Mouse (Mus musculus) limb, embryonic 14.5 days (tissue): ENCODE data around the gene Nalcn. TPM values are rescaled to one million over a fixed set of nuclear protein-coding genes. Genes with fewer than 3 reads are reported as not detected.

Experiments
- ATAC-seq: fragments of 200-750 bp; cut with Nextera tagmentation; 2 replicates; pipeline ENCODE4 v1.8.0; 2017; ENCODE audit warnings: low read depth, moderate number of reproducible peaks, moderate TSS enrichment; ENCODE audit not compliant: low FRiP score
- DNase-seq: peaks from one replicate; pipeline ENCODE4 v3.0.0-alpha.2; 2015; ENCODE audit warnings: low spot score
- H3K27ac ChIP-seq: fragments of 300-500 bp; sonication (generic); replicated peaks from 2 replicates; pipeline ENCODE4 v1.5.1; 2014; ENCODE audit warnings: low read depth, mild to moderate bottlenecking, low read length, moderate library complexity, mixed read lengths
- H3K27me3 ChIP-seq: fragments of 300-500 bp; sonication (generic); 2 replicates; pipeline ENCODE4 v1.6.1; 2014; ENCODE audit warnings: low read length, mixed read lengths; ENCODE audit not compliant: control insufficient read depth, insufficient read depth
- H3K36me3 ChIP-seq: fragments of 300-500 bp; sonication (generic); 2 replicates; pipeline ENCODE4 v1.6.1; 2014; ENCODE audit warnings: mild to moderate bottlenecking, low read length, moderate library complexity, mixed read lengths; ENCODE audit not compliant: control insufficient read depth, insufficient read depth
- H3K4me1 ChIP-seq: fragments of 300-500 bp; sonication (generic); 2 replicates; pipeline ENCODE4 v1.6.1; 2014; ENCODE audit warnings: antibody characterized with exemption, low read length, mixed read lengths; ENCODE audit not compliant: control insufficient read depth, insufficient read depth
- H3K4me2 ChIP-seq: fragments of 300-500 bp; sonication (generic); replicated peaks from 2 replicates; pipeline ENCODE4 v1.6.1; 2014; ENCODE audit warnings: low read depth, mild to moderate bottlenecking, low read length, moderate library complexity; ENCODE audit not compliant: severe bottlenecking
- H3K4me3 ChIP-seq: fragments of 300-500 bp; sonication (generic); replicated peaks from 2 replicates; pipeline ENCODE4 v1.5.1; 2014; ENCODE audit warnings: low read length
- H3K9ac ChIP-seq: fragments of 300-500 bp; sonication (generic); 2 replicates; pipeline ENCODE4 v1.6.1; 2014; ENCODE audit warnings: mild to moderate bottlenecking, low read depth, low read length, moderate library complexity; ENCODE audit not compliant: severe bottlenecking
- H3K9me3 ChIP-seq: fragments of 300-500 bp; sonication (generic); 2 replicates; pipeline ENCODE4 v1.6.1; 2016; ENCODE audit warnings: low read length; ENCODE audit not compliant: control insufficient read depth
- POLR2A ChIP-seq: fragments of 200-500 bp; IDR thresholded peaks from 2 replicates; pipeline ENCODE4 v1.8.0; 2012; ENCODE audit warnings: inconsistent platforms, mild to moderate bottlenecking, moderate library complexity, borderline replicate concordance; ENCODE audit not compliant: insufficient read depth, insufficient read length; ENCODE audit errors: extremely low read depth
- WGBS: fragments of 180-500 bp; shearing (Covaris S2); extraction: QIAGEN DNeasy Blood & Tissue Kit; methylation state at CpG from one replicate; pipeline ENCODE4 v1.1.7; 2014; 5-methylcytosine and 5-hydroxymethylcytosine counted together
- polyA plus RNA-seq, 2 experiments: library from polyadenylated mRNA; depleted of rRNA in 1 of 2; stranded (reverse) in 1 of 2; unstranded in 1 of 2; fragments of >200 nt; fragmentation: Nextera tagmentation in 1 of 2; extraction: Ambion mirVana in 1 of 2; gene quantifications; 2 replicates each; pipeline versions ENCODE4 v1.2.1 to v1.2.3; 2012 to 2014

Nalcn gene
- polyA plus RNA-seq, 2 experiments, result 0.87 to 0.95 TPM

DNA sequence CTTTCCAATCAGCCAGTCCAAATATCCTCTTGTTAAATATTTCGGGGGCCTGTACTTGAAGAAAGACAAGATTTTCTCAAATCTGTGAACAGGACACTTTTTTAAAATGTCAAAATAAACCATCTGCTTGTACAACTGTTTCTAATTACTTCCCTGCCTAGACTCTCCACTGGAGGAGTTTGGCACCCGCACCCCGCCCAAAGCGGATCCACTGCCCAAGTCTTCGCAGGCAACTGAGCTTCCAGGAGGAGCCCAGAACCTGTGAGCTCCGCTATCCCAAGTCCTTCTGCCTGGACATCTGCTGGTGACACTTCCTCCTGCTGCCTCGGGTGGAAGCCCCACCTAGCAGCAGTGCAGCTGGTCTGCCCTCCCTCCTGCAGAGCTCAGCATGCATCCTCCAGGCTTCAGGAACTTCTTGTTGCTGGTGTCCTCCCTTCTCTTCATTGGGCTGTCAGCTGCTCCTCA is 33.0 kb upstream of the Nalcn start, which contains the start of gene Itgbl1:
Gene Itgbl1 (plus strand): TSS at position 51 of the 465 bp plus-strand sequence.
- no peaks in the 10 kb centered on the region for H3K9me3 ChIP-seq
- no peaks in the 10 kb centered on the region for H3K36me3 ChIP-seq
- peaks cover 6% of the 10 kb centered on the region; the same call in 1 of the 2 replicates for H3K4me1 ChIP-seq
- H3K4me2 ChIP-seq, result no peak within 1 kb of the TSS
- ATAC-seq, result no peak
- no peak within 1 kb of the TSS for H3K9ac ChIP-seq
- WGBS, result 16% methylated on average over 7 of the region's 7 CpGs
- H3K27me3 ChIP-seq, result no peaks in the 10 kb centered on the region
- H3K27ac ChIP-seq, result no peak within 1 kb of the TSS
- no peak within 1 kb of the TSS for H3K4me3 ChIP-seq
- no peak for TF ChIP-seq POLR2A
- DNase-seq, result no peak

DNA sequence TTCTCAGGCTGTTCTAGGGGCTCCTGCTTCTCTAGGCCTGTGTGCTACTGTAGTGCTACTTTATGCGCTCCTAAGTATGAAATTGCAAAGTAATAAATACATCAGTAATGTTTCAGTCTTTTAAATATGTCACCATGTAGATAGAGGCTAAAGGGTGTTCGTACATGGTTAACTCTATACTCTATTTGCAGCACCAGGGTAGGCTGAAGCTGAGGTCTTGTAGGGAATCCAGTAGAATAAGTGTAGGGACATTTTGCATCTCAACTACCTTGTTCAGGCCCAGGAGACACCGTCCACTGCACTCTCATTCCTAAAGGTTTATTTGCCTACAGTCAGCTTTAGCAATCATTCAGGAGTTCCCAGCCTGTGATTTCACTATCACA is 227 bp upstream of the Nalcn start:
- H3K4me2 ChIP-seq, result peak overlapping the region; percentile 76
- no peak overlapping the region for H3K27ac ChIP-seq
- no peaks in the 10 kb centered on the region for H3K9me3 ChIP-seq
- DNase-seq, result no peak
- no peaks in the 10 kb centered on the region for H3K4me1 ChIP-seq
- peak overlapping the region; percentile 45 for H3K4me3 ChIP-seq
- WGBS, result 57% methylated on average over 3 of the region's 3 CpGs
- H3K9ac ChIP-seq, result peak overlapping the region; percentile 61; the same call in 1 of the 2 replicates
- ATAC-seq, result no peak
- H3K27me3 ChIP-seq, result peaks cover 13% of the 10 kb centered on the region; the same call in 1 of the 2 replicates
- no peak for TF ChIP-seq POLR2A
- no peaks in the 10 kb centered on the region for H3K36me3 ChIP-seq

DNA sequence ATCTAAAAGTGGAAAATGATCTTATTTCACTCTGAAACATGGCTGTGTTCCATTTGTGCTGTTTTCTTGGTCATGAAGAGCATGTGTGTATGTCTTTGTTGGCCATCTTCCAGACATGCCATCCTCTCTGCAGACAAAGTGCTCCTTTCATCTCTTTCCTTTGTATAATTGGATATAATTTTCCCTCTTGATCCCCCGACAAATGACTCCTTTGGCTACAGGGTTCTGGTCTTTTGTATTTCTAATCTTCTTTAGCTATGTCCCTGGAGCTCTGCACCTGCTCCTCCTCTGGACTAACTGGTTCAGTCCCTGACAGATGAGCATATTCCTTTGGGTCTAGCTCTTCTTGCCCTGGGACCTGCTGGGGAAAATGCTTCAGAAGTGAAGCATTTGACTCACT is 4.0 kb downstream of the Nalcn start:
- Histone ChIP-seq H3K4me1 (no peaks in the 10 kb centered on the region), H3K4me3 (no peak overlapping the region), H3K36me3 (no peaks in the 10 kb centered on the region), H3K27ac (no peak overlapping the region), H3K27me3 (peaks cover 13% of the 10 kb centered on the region; the same call in 1 of the 2 replicates), H3K4me2 (no peak overlapping the region), H3K9ac (no peak overlapping the region), H3K9me3 (no peaks in the 10 kb centered on the region)
- no peak for ATAC-seq
- DNase-seq, result no peak
- WGBS, result 54% methylated on average over 1 of the region's 1 CpGs
- no peak for TF ChIP-seq POLR2A

DNA sequence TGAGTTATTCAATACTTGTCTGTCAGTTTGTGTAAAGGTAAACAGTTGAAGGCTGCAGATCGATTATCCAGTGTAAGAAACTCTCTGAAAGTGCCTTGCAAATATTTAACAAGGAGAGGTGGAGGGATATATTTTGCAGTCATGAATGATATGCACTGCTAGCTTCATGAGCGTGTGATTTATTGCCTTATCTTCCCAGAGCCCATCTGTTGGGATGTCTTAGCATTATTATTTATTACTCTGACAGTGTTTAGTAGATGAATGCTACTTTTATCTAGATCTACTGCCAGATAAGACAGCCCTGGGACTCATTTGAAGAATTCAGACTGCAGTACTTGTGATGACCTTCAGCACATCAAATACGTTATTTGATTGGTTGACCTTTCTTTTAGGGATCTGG is 31.7 kb downstream of the Nalcn start:
- Histone ChIP-seq H3K4me1 (no peaks in the 10 kb centered on the region), H3K4me3 (no peak overlapping the region), H3K36me3 (no peaks in the 10 kb centered on the region), H3K9ac (no peak overlapping the region), H3K27me3 (no peaks in the 10 kb centered on the region), H3K9me3 (no peaks in the 10 kb centered on the region), H3K4me2 (no peak overlapping the region), H3K27ac (no peak overlapping the region)
- 64% methylated on average over 3 of the region's 3 CpGs for WGBS
- no peak for TF ChIP-seq POLR2A
- DNase-seq (no peak), ATAC-seq (no peak)

DNA sequence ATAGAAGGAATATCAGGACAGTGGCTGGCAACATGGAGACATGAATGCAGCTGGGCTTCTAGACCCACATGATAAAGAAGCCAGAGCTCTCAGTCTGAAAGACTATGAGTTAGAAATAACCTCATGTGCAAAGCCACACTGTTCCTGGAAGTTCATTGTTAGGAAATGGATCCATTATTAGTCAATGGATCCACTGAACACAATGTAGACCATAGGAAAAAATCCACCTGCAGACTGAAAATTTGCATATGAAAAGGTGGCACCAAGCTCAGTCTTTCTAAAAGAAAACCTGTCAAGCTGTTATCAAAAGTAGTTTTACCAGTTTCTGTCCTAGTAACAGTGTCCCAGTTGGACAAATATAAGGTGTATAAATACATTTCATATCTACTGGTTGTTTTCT is 39.5 kb downstream of the Nalcn start:
- Histone ChIP-seq H3K36me3 (no peaks in the 10 kb centered on the region), H3K4me1 (no peaks in the 10 kb centered on the region), H3K9me3 (no peaks in the 10 kb centered on the region), H3K27ac (no peak overlapping the region), H3K4me3 (no peak overlapping the region), H3K27me3 (no peaks in the 10 kb centered on the region), H3K4me2 (no peak overlapping the region), H3K9ac (no peak overlapping the region)
- no peak for DNase-seq
- no peak for TF ChIP-seq POLR2A
- no peak for ATAC-seq

- DNase-seq (no peak), ATAC-seq (no peak)
- Histone ChIP-seq H3K27me3 (no peaks in the 10 kb centered on the region), H3K9me3 (no peaks in the 10 kb centered on the region), H3K36me3 (no peaks in the 10 kb centered on the region), H3K9ac (no peak overlapping the region), H3K4me2 (no peak overlapping the region), H3K4me3 (no peak overlapping the region), H3K4me1 (no peaks in the 10 kb centered on the region), H3K27ac (no peak overlapping the region)
- no peak for TF ChIP-seq POLR2A
- 92% methylated on average over 2 of the region's 2 CpGs for WGBS
Observed at GRCm38 (mm10) chr14:123582433-123582832, 44.5 kb downstream of the Nalcn start.
